Comparison of ENCODE assay signal across 21 mouse cellular contexts in genomic region chr16:34896996-34897395, GRCm38 (mm10).
A peak's percentile ranks its signal among the peaks of the same experiment; 100 is the strongest.
DNase-seq lines count a peak whose midpoint lies in the region; ATAC-seq and TF ChIP-seq lines count a peak whose summit lies in the region.
"Had no signal": no experiment of that assay in that cellular context is flagged by ENCODE, and none has a peak within 500 bp of the region (broad histone marks: within the 10 kb centered on the region; RNA-seq: fewer than 3 reads in every experiment).

No protein-coding gene starts in this region.

- no peaks in the 10 kb centered on the region for H3K4me1 ChIP-seq in embryonic facial prominence, embryonic 11.5 days (ENCODE audit: control insufficient read depth, insufficient read depth, low read length)
- peaks cover 24% of the 10 kb centered on the region for H3K4me1 ChIP-seq in embryonic facial prominence, embryonic 10.5 days
- peaks cover 11% of the 10 kb centered on the region for H3K4me1 ChIP-seq in midbrain, embryonic 14.5 days (ENCODE audit: control insufficient read depth, insufficient read depth, low read length)
- H3K4me1 ChIP-seq in midbrain, embryonic 15.5 days: peaks cover 14% of the 10 kb centered on the region
- no peaks in the 10 kb centered on the region; the same call in 1 of the 2 replicates for H3K4me1 ChIP-seq in stomach, postnatal 0 days (replicated peaks; ENCODE audit: control insufficient read depth, insufficient read depth)

- peak; percentile 72 for TF ChIP-seq CTCF in layer of hippocampus, adult 2 months (conservative IDR thresholded peaks at IDR 0.05)
- peak; percentile 62 for TF ChIP-seq CTCF in stomach, postnatal 0 days (IDR thresholded peaks at IDR 0.05; ENCODE audit: low read depth)

- H3K27ac ChIP-seq in embryonic facial prominence, embryonic 11.5 days (replicated peaks; ENCODE audit: low read depth, low read length): no peak overlapping the region
- no peak overlapping the region for H3K27ac ChIP-seq in embryonic facial prominence, embryonic 10.5 days (replicated peaks)
- no peak overlapping the region for H3K27ac ChIP-seq in layer of hippocampus, adult 2 months
- H3K27ac ChIP-seq in midbrain, embryonic 14.5 days (replicated peaks; ENCODE audit: low read depth, low read length): no peak overlapping the region
- no peak overlapping the region for H3K27ac ChIP-seq in midbrain, embryonic 15.5 days
- H3K27ac ChIP-seq in stomach, postnatal 0 days (replicated peaks): no peak overlapping the region
- H3K27ac ChIP-seq: heart, embryonic 10.5 days; neural tube, embryonic 15.5 days had no signal

- WGBS in embryonic facial prominence, embryonic 11.5 days: 78% methylated on average over 3 of the region's 3 CpGs
- 79% methylated on average over 3 of the region's 3 CpGs for WGBS in embryonic facial prominence, embryonic 10.5 days
- WGBS in midbrain, embryonic 14.5 days: 78% methylated on average over 3 of the region's 3 CpGs
- 84% methylated on average over 3 of the region's 3 CpGs for WGBS in midbrain, embryonic 15.5 days
- 60% methylated on average over 3 of the region's 3 CpGs for WGBS in stomach, postnatal 0 days

- H3K4me3 ChIP-seq in embryonic facial prominence, embryonic 11.5 days (ENCODE audit: low read depth, low read length): no peak overlapping the region
- H3K4me3 ChIP-seq in embryonic facial prominence, embryonic 10.5 days: no peak overlapping the region
- H3K4me3 ChIP-seq in layer of hippocampus, adult 2 months: no peak overlapping the region
- no peak overlapping the region for H3K4me3 ChIP-seq in midbrain, embryonic 14.5 days (replicated peaks; ENCODE audit: low read depth, low read length)
- no peak overlapping the region for H3K4me3 ChIP-seq in midbrain, embryonic 15.5 days
- H3K4me3 ChIP-seq in stomach, postnatal 0 days (ENCODE audit: low read depth, low read length): no peak overlapping the region
- H3K4me3 ChIP-seq: heart, embryonic 10.5 days; neural tube, embryonic 15.5 days had no signal

- no peaks in the 10 kb centered on the region for H3K9me3 ChIP-seq in embryonic facial prominence, embryonic 11.5 days (replicated peaks; ENCODE audit: control insufficient read depth, low read length)
- H3K9me3 ChIP-seq in embryonic facial prominence, embryonic 10.5 days: no peaks in the 10 kb centered on the region
- H3K9me3 ChIP-seq in midbrain, embryonic 14.5 days (ENCODE audit: control insufficient read depth, low read length): no peaks in the 10 kb centered on the region
- no peaks in the 10 kb centered on the region for H3K9me3 ChIP-seq in midbrain, embryonic 15.5 days
- H3K9me3 ChIP-seq in stomach, postnatal 0 days (ENCODE audit: control insufficient read depth, low read length): no peaks in the 10 kb centered on the region
- H3K9me3 ChIP-seq: heart, embryonic 10.5 days; neural tube, embryonic 15.5 days had no signal

- no peak overlapping the region for H3K9ac ChIP-seq in embryonic facial prominence, embryonic 11.5 days (replicated peaks; ENCODE audit: low read length)
- H3K9ac ChIP-seq in midbrain, embryonic 14.5 days (replicated peaks; ENCODE audit: low read length): no peak overlapping the region
- H3K9ac ChIP-seq in midbrain, embryonic 15.5 days: no peak overlapping the region
- H3K9ac ChIP-seq in stomach, postnatal 0 days (ENCODE audit: low read length): no peak overlapping the region
- H3K9ac ChIP-seq: neural tube, embryonic 15.5 days had no signal

- DNase-seq in embryonic facial prominence, embryonic 11.5 days (ENCODE audit: low spot score): peak; percentile 33
- DNase-seq in embryonic facial prominence, embryonic 10.5 days (ENCODE audit: low spot score): no peak
- no peak for DNase-seq in layer of hippocampus, adult 2 months (ENCODE audit: low spot score in 2 of 2)
- DNase-seq in layer of hippocampus, adult 9-10 months (ENCODE audit: low spot score): no peak
- DNase-seq in midbrain, embryonic 14.5 days: peak; percentile 32
- no peak for DNase-seq in stomach, postnatal 0 days (ENCODE audit: low spot score)
- no peak for DNase-seq in cerebellum, adult 11 months
- DNase-seq: adrenal gland, adult 8-10 months; B cell, adult 2 months; cerebellum, adult 8-10 months; gastrocnemius, postnatal 10 days; heart, postnatal 36 days; kidney, postnatal 14 days; lung, adult 18-20 months; right cerebral cortex, adult 18-20 months; spleen, adult 18-20 months; thymus, postnatal 25 days had no signal

- H3K36me3 ChIP-seq in embryonic facial prominence, embryonic 11.5 days (replicated peaks; ENCODE audit: control insufficient read depth, insufficient read depth, low read depth, low read length): no peaks in the 10 kb centered on the region
- H3K36me3 ChIP-seq in embryonic facial prominence, embryonic 10.5 days (replicated peaks): no peaks in the 10 kb centered on the region
- no peaks in the 10 kb centered on the region for H3K36me3 ChIP-seq in midbrain, embryonic 14.5 days (ENCODE audit: control insufficient read depth, insufficient read depth, low read length)
- H3K36me3 ChIP-seq in midbrain, embryonic 15.5 days (replicated peaks): no peaks in the 10 kb centered on the region
- H3K36me3 ChIP-seq in stomach, postnatal 0 days (ENCODE audit: control insufficient read depth, insufficient read depth, low read length): no peaks in the 10 kb centered on the region
- H3K36me3 ChIP-seq: heart, embryonic 10.5 days; neural tube, embryonic 15.5 days had no signal

- no peak for TF ChIP-seq EP300 in stomach, postnatal 0 days (optimal IDR thresholded peaks at IDR 0.05)

- no peaks in the 10 kb centered on the region for H3K27me3 ChIP-seq in embryonic facial prominence, embryonic 11.5 days (ENCODE audit: control insufficient read depth, insufficient read depth, low read length)
- H3K27me3 ChIP-seq in embryonic facial prominence, embryonic 10.5 days (replicated peaks; ENCODE audit: low read depth, poor library complexity, severe bottlenecking): peaks cover 8% of the 10 kb centered on the region; the same call in 1 of the 2 replicates
- H3K27me3 ChIP-seq in midbrain, embryonic 14.5 days (ENCODE audit: control insufficient read depth, insufficient read depth, low read length): no peaks in the 10 kb centered on the region
- H3K27me3 ChIP-seq in midbrain, embryonic 15.5 days (replicated peaks): no peaks in the 10 kb centered on the region
- no peaks in the 10 kb centered on the region for H3K27me3 ChIP-seq in stomach, postnatal 0 days (ENCODE audit: control insufficient read depth, insufficient read depth, low read length)
- H3K27me3 ChIP-seq: neural tube, embryonic 15.5 days had no signal

- H3K4me2 ChIP-seq in embryonic facial prominence, embryonic 11.5 days (ENCODE audit: low read depth, low read length): no peak overlapping the region
- H3K4me2 ChIP-seq in midbrain, embryonic 14.5 days (ENCODE audit: low read length): no peak overlapping the region
- H3K4me2 ChIP-seq in midbrain, embryonic 15.5 days: no peak overlapping the region
- no peak overlapping the region for H3K4me2 ChIP-seq in stomach, postnatal 0 days (replicated peaks; ENCODE audit: low read depth)
- H3K4me2 ChIP-seq: neural tube, embryonic 15.5 days had no signal

- ATAC-seq in embryonic facial prominence, embryonic 11.5 days (replicated peaks; ENCODE audit: insufficient number of reproducible peaks, low FRiP score, low TSS enrichment, low read depth): no peak
- ATAC-seq in midbrain, embryonic 14.5 days (ENCODE audit: low FRiP score, low TSS enrichment): no peak
- no peak for ATAC-seq in midbrain, embryonic 15.5 days (replicated peaks)
- no peak for ATAC-seq in stomach, postnatal 0 days (ENCODE audit: low FRiP score, low TSS enrichment)
- ATAC-seq: forebrain, embryonic 16.5 days had no signal

Comparison
In these comparisons a context has a peak if more than half of its experiments do, and no peak if none do; other contexts are left out.
1. DNase-seq: peak in embryonic facial prominence, embryonic 11.5 days (single experiment) and midbrain, embryonic 14.5 days (single experiment); none in embryonic facial prominence, embryonic 10.5 days (single experiment), layer of hippocampus, adult 2 months (0 of 2), layer of hippocampus, adult 9-10 months (single experiment), stomach, postnatal 0 days (single experiment) and cerebellum, adult 11 months (single experiment).